Mouse (Mus musculus) neural tube, embryonic 14.5 days (tissue): ENCODE measurements around the gene Ism1. TPM values are rescaled to one million over a fixed set of nuclear protein-coding genes. Genes with fewer than 3 reads are reported as not detected.

Experiments used
- ATAC-seq: fragments of 200-750 bp; cut with Nextera tagmentation; 2 replicates; pipeline ENCODE4 v1.8.0; 2017; ENCODE audit warnings: low read depth, mild to moderate bottlenecking, moderate TSS enrichment, moderate library complexity
- H3K27ac ChIP-seq: fragments of 300-500 bp; sonication (generic); 2 replicates; pipeline ENCODE4 v1.5.1; 2014; ENCODE audit warnings: low read depth, mild to moderate bottlenecking, control low read depth, low read length, moderate library complexity, mixed read lengths
- H3K27me3 ChIP-seq: fragments of 300-500 bp; sonication (generic); 2 replicates; pipeline ENCODE4 v1.6.1; 2014; ENCODE audit warnings: low read length; ENCODE audit not compliant: control insufficient read depth, insufficient read depth
- H3K36me3 ChIP-seq: fragments of 300-500 bp; sonication (generic); 2 replicates; pipeline ENCODE4 v1.6.1; 2014; ENCODE audit warnings: low read length, mixed read lengths; ENCODE audit not compliant: control insufficient read depth, insufficient read depth
- H3K4me1 ChIP-seq: fragments of 300-500 bp; sonication (generic); 2 replicates; pipeline ENCODE4 v1.6.1; 2014; ENCODE audit warnings: low read length; ENCODE audit not compliant: control insufficient read depth, insufficient read depth
- H3K4me2 ChIP-seq: fragments of 300-500 bp; sonication (generic); 2 replicates; pipeline ENCODE4 v1.6.1; 2014; ENCODE audit warnings: mild to moderate bottlenecking, low read depth, low read length, control low read depth
- H3K4me3 ChIP-seq: fragments of 300-500 bp; sonication (generic); 2 replicates; pipeline ENCODE4 v1.5.1; 2014; ENCODE audit warnings: low read depth, low read length, control low read depth, mixed read lengths
- H3K9ac ChIP-seq: fragments of 300-500 bp; sonication (generic); replicated peaks from 2 replicates; pipeline ENCODE4 v1.6.1; 2014; ENCODE audit warnings: low read depth, mild to moderate bottlenecking, control low read depth, low read length, mixed read lengths
- H3K9me3 ChIP-seq: fragments of 300-500 bp; sonication (generic); 2 replicates; pipeline ENCODE4 v1.6.1; 2016; ENCODE audit warnings: low read length; ENCODE audit not compliant: control insufficient read depth
- WGBS: fragments of 180-500 bp; shearing (Covaris S2); extraction: QIAGEN DNeasy Blood & Tissue Kit; methylation state at CpG from one replicate; pipeline ENCODE4 v1.1.7; 2014; 5-methylcytosine and 5-hydroxymethylcytosine counted together
- polyA plus RNA-seq: library from polyadenylated mRNA; unstranded; fragments of >200 nt; fragmentation: Nextera tagmentation; extraction: Ambion mirVana; gene quantifications from 2 replicates; pipeline ENCODE4 v1.2.1, GENCODE M21; 2014

The Ism1 gene
- polyA plus RNA-seq, 1 experiment from 2014 or later, result 1.1 TPM

DNA sequence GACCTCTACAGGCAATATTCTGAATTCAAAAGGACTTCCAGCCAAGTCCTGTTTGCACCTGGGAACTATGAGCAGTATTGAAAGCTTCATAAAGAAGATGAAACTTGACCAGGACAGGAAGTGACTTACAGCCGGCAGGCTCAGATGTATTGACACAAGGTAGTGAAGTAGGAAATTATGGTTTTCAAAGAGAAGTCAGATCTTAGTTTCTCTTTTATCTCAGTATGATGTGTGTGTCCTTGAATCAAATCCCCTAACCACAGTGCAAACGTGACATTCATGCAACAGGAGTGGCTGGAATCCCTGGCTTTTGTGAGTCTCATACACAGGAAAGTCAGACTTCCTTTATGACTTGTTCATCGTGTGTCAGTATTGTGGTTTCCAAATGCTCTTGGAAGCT, 27.0 kb downstream of the Ism1 start:
- no peak overlapping the region for H3K4me2 ChIP-seq
- H3K9ac ChIP-seq, result no peak overlapping the region
- H3K36me3 ChIP-seq, result no peaks in the 10 kb centered on the region
- no peak overlapping the region for H3K4me3 ChIP-seq
- H3K27me3 ChIP-seq, result no peaks in the 10 kb centered on the region
- H3K4me1 ChIP-seq, result no peaks in the 10 kb centered on the region
- no peaks in the 10 kb centered on the region for H3K9me3 ChIP-seq
- no peak for ATAC-seq
- 78% methylated on average over 3 of the region's 3 CpGs for WGBS
- H3K27ac ChIP-seq, result no peak overlapping the region

DNA sequence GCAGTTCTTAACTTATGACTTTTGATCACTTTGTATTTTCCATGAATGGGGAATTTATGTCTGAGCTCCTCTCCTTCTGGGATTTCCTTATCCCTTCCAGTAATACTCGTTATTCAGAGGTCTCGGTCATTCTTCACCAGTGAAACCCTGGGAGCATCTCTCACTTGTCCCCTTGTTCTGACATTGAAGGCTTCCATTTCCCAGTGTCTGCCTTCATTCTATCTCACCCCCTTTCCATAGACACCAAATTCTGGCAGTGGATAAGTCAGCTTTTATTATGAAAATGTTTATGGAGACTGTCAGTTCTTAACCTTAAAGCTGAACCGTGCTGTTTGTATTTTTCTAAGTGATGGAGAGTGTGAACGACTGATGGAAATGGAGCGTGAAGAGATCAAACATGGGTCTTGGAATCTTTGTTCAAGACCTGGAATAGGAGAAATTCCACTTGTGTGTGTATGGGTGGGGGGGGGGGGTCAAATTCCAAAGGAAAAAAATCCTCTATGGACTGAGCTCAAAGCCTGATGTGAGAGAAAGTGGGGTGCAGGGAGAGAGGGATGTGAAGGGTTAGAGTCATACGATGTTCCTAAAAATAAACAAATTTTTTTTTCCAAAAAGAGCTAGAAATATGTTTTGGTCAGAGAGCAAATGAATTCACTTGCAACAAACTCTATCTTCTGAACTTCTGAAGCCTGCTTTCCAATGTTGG, 30.4 kb downstream of the Ism1 start:
- no peak for ATAC-seq
- H3K4me3 ChIP-seq, result no peak overlapping the region
- H3K27ac ChIP-seq, result no peak overlapping the region
- H3K9me3 ChIP-seq, result no peaks in the 10 kb centered on the region
- WGBS, result 66% methylated on average over 6 of the region's 6 CpGs
- no peaks in the 10 kb centered on the region for H3K4me1 ChIP-seq
- H3K9ac ChIP-seq, result no peak overlapping the region
- H3K27me3 ChIP-seq, result no peaks in the 10 kb centered on the region
- H3K36me3 ChIP-seq, result no peaks in the 10 kb centered on the region
- no peak overlapping the region for H3K4me2 ChIP-seq

DNA sequence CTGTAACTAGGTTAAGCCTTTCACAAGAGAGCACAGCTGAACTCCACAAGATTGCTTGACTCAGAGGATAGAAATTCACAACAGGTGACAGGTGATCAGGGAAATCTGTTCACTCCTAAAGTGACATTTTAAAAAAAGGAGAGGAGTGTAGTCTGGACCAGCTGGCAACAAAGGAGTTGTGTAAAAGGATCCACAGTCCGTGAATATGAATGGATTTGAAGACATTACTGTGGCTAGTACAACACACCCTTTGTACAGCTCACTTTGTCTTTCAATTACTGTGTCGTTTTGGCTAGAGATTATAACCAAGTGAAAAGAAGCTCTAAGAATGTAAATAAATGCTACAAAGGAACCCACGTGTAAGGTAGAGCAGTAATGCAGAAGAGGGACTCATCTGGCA, 33.7 kb downstream of the Ism1 start:
- no peak overlapping the region for H3K27ac ChIP-seq
- H3K4me3 ChIP-seq, result no peak overlapping the region
- H3K9me3 ChIP-seq, result no peaks in the 10 kb centered on the region
- H3K9ac ChIP-seq, result no peak overlapping the region
- no peaks in the 10 kb centered on the region for H3K36me3 ChIP-seq
- H3K4me1 ChIP-seq, result no peaks in the 10 kb centered on the region
- WGBS, result 17% methylated on average over 3 of the region's 3 CpGs
- no peak overlapping the region for H3K4me2 ChIP-seq
- ATAC-seq, result 0 out of 2 replicates have a peak, but pooled peaks have one; percentile 58
- no peaks in the 10 kb centered on the region for H3K27me3 ChIP-seq

DNA sequence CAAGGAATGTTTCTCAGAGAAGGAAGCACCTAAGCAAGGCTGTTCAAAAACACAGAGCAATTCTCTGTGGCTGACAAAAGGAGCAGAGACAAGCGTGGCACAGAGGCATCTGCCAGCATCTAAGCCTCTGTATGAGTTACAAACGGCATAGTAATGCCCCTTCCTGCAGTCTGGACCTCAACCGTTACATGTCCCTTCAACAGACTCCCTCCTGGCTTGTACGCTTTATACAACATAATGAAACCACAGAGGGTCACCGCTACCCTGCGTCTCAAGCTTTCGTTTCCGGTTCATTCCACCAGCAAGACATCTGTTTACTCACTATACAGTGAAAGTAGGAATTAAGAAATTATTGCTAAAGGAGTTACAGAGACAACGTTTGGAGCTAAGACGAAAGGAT, 34.1 kb downstream of the Ism1 start:
- no peak overlapping the region for H3K4me3 ChIP-seq
- no peak overlapping the region for H3K27ac ChIP-seq
- H3K9me3 ChIP-seq, result no peaks in the 10 kb centered on the region
- H3K36me3 ChIP-seq, result no peaks in the 10 kb centered on the region
- 56% methylated on average over 10 of the region's 10 CpGs for whole genome bisulfite sequencing
- H3K27me3 ChIP-seq, result no peaks in the 10 kb centered on the region
- H3K9ac ChIP-seq, result no peak overlapping the region
- 0 out of 2 replicates have a peak, but pooled peaks have one; percentile 28 for ATAC-seq
- H3K4me1 ChIP-seq, result no peaks in the 10 kb centered on the region
- H3K4me2 ChIP-seq, result no peak overlapping the region

DNA sequence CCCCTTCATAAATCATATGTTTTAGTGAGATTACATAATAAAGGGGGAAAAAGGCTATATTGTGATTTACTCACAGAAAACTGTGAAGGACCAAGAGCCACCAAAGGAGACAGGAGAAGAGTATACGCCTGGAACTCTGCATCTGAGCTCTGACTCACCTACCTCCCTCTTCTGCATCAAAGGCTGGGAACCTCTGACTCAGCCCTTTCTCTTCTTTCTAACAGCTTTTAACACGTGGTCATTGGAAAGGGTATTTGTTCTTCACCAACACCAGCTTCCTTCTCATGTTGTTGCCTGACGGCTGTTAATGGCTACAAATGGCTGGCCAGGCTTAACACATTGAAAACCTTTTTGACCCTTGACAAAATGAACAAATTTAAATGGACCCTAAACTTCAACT, 36.2 kb downstream of the Ism1 start:
- no peak overlapping the region for H3K27ac ChIP-seq
- no peak for ATAC-seq
- H3K27me3 ChIP-seq, result no peaks in the 10 kb centered on the region
- H3K4me2 ChIP-seq, result no peak overlapping the region
- no peak overlapping the region for H3K4me3 ChIP-seq
- H3K4me1 ChIP-seq, result no peaks in the 10 kb centered on the region
- H3K9ac ChIP-seq, result no peak overlapping the region
- no peaks in the 10 kb centered on the region for H3K9me3 ChIP-seq
- 66% methylated on average over 3 of the region's 3 CpGs for WGBS
- H3K36me3 ChIP-seq, result no peaks in the 10 kb centered on the region

DNA sequence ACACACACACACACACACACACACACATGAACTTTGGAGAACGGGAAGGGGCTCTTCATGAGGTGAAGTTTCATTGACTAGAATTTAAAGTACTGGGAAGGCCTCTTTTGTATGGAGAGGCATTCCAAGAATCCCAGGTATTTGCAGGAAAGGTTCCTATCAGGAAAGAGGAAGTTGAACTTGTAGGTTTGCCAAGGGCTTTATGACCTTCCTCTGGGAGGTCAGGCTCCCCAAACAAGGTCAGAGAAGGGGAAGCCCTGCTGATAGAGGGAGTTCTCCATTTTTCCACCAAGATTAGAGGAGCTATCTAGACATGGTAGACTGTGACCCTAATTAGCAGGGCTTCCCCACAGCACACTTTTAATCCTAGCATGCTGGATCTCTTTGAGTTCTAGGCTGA, 39.8 kb downstream of the Ism1 start:
- H3K36me3 ChIP-seq, result no peaks in the 10 kb centered on the region
- ATAC-seq, result no peak
- H3K27me3 ChIP-seq, result no peaks in the 10 kb centered on the region
- no peaks in the 10 kb centered on the region for H3K9me3 ChIP-seq
- WGBS, result 81% methylated on average over 1 of the region's 1 CpGs
- H3K9ac ChIP-seq, result no peak overlapping the region
- no peak overlapping the region for H3K27ac ChIP-seq
- no peak overlapping the region for H3K4me2 ChIP-seq
- no peaks in the 10 kb centered on the region for H3K4me1 ChIP-seq
- no peak overlapping the region for H3K4me3 ChIP-seq

DNA sequence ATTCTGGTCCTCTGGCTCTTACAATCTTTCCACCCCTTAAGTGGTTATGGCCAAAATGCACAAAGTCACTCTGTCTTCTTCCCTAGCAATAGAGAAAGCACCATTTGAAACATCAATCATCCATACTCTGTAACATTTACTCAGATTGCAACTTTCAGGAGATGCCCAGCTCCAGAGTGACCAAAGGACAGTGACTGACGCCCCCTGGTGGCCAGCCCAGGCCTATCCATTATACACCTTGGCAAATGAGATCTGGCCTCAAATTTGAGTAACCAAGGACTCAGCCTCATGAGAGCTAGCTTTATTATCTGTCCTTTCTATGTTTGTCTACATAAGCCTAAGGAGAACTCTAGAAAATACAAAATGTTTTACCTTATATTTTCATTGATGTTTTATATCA, 44.7 kb downstream of the Ism1 start:
- ATAC-seq, result peak; percentile 58; the same call in 1 of the 2 replicates
- H3K27me3 ChIP-seq, result no peaks in the 10 kb centered on the region
- H3K9me3 ChIP-seq, result no peaks in the 10 kb centered on the region
- no peaks in the 10 kb centered on the region for H3K36me3 ChIP-seq
- no peak overlapping the region for H3K4me2 ChIP-seq
- WGBS, result 6% methylated on average over 1 of the region's 1 CpGs
- no peaks in the 10 kb centered on the region for H3K4me1 ChIP-seq
- no peak overlapping the region for H3K27ac ChIP-seq
- no peak overlapping the region for H3K4me3 ChIP-seq
- H3K9ac ChIP-seq, result no peak overlapping the region

DNA sequence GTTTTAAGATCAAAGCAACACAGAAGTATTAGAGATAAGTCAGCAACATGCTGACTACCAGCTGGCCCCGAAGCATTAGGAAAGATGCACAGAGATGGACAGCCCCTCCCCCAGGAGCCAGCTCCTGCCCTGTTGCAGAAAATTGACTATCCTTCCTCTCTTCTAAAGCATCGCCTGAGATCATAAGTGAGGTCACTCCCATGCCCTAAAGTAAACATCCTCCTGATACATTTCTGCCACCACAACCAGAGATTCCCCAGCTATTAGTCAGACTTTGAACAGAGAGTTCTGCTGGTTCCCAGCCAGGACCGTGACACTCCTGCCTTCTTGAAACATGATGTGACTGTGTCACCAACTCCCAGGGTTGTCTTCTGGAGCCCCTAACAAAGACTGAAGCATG, 45.3 kb downstream of the Ism1 start:
- H3K9me3 ChIP-seq, result no peaks in the 10 kb centered on the region
- H3K4me1 ChIP-seq, result no peaks in the 10 kb centered on the region
- no peak for ATAC-seq
- no peak overlapping the region for H3K9ac ChIP-seq
- H3K27me3 ChIP-seq, result no peaks in the 10 kb centered on the region
- 72% methylated on average over 3 of the region's 3 CpGs for WGBS
- no peak overlapping the region for H3K4me2 ChIP-seq
- H3K36me3 ChIP-seq, result no peaks in the 10 kb centered on the region
- no peak overlapping the region for H3K4me3 ChIP-seq
- H3K27ac ChIP-seq, result no peak overlapping the region

DNA sequence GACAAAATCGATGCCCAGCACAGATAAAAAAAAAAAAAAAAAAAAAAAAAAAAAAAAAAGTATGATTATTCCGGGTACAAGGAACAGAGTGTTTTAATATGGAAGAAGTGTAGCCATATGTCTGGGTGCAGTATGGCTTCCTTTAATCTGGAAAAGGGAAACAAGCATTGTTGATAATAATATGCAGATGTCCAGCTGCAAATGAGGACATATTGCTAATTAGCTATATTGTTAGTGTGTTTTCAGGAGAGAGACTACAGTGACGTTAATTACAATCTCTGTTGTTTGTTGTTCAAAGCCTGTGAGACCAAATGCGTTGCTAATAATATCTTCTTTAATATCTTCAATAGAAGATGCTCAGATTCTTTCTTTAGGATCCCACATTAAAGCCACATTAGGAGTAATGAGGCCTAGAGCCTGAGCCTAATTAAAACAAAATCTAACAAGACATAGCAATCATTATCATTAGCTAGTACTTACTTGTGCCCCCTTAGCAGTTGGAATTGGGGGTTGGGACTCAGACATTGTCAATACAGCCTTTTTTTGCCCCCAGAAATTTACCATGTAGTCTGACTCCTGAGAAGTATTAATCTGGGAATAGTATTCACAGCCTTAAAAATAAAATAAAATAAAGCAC, 46.3 kb downstream of the Ism1 start:
- no peak overlapping the region for H3K4me2 ChIP-seq
- WGBS, result 68% methylated on average over 4 of the region's 4 CpGs
- H3K36me3 ChIP-seq, result no peaks in the 10 kb centered on the region
- H3K27me3 ChIP-seq, result no peaks in the 10 kb centered on the region
- no peaks in the 10 kb centered on the region for H3K4me1 ChIP-seq
- no peak overlapping the region for H3K9ac ChIP-seq
- H3K9me3 ChIP-seq, result no peaks in the 10 kb centered on the region
- no peak for ATAC-seq
- no peak overlapping the region for H3K27ac ChIP-seq
- no peak overlapping the region for H3K4me3 ChIP-seq
